ENCODE assay signal across 29 mouse cellular contexts in the genomic region with DNA sequence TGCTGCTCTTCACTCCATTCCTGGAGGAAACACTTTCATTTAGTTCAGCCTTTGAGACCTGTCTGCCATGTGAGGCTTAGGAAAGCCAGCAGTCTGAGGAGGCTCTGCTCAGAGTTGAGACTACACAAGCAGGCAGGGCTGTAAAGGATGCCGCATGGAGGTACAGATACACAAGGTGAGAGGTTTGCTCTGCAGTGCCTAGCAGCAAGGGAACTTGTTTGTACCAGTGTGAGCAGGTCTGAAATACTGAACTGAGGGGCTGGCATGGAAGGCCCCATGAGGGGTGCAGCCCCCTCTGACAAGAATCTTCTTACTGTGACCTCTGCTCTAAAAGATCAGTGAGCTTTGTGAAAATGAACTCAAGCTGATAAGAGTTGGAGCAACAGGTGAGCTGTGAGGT. TPM values are rescaled to one million over a fixed set of nuclear protein-coding genes. Genes with fewer than 3 reads are reported as not detected.
A peak's percentile ranks its signal among the peaks of the same experiment; 100 is the strongest.
DNase-seq lines count a peak whose midpoint lies in the region; ATAC-seq and TF ChIP-seq lines count a peak whose summit lies in the region.
"Had no signal": no experiment of that assay in that cellular context is flagged by ENCODE, and none has a peak within 500 bp of the region (broad histone marks: within the 10 kb centered on the region; RNA-seq: fewer than 3 reads in every experiment).

No protein-coding gene starts in this region.

- in situ Hi-C loops in ES-E14 (cut with MboI; ENCODE audit: low sequenced_read_pairs in 2 of 2, unreplicated experiment in 2 of 2): no loop called here

- H3K4me1 ChIP-seq in liver, adult 2 months (ENCODE audit: control insufficient read depth, insufficient read depth, low read length): peaks cover 34% of the 10 kb centered on the region
- H3K4me1 ChIP-seq in liver, embryonic 12.5 days: peaks cover 27% of the 10 kb centered on the region
- no peaks in the 10 kb centered on the region for H3K4me1 ChIP-seq in ES-Bruce4 (ENCODE audit: control insufficient read depth, insufficient read depth, low read length)
- peaks cover 22 to 49% of the 10 kb centered on the region in 2 experiments for H3K4me1 ChIP-seq in ES-E14 (ENCODE audit: control insufficient read depth in 2 of 2, insufficient read depth in 2 of 2, low read length in 2 of 2, poor library complexity in 1 of 2)

- no peak for TF ChIP-seq EP300 in ES-Bruce4 (IDR thresholded peaks at IDR 0.05; ENCODE audit: insufficient read depth, low read depth, low read length)

- no peak overlapping the region for H3K9ac ChIP-seq in liver, adult 2 months (ENCODE audit: low read depth, low read length)
- no peak overlapping the region for H3K9ac ChIP-seq in liver, embryonic 12.5 days
- H3K9ac ChIP-seq in ES-Bruce4 (ENCODE audit: low read depth, poor library complexity, severe bottlenecking) (0 out of 2 replicates have a peak overlapping the region, but pooled peaks have one; percentile 0), ES-E14 (ENCODE audit: insufficient read depth, low read depth, low read length, poor library complexity, severe bottlenecking) (peak overlapping the region; percentile 6; the same call in 1 of the 2 replicates)
- H3K9ac ChIP-seq: embryonic facial prominence, embryonic 13.5 days; forebrain, embryonic 12.5 days; hindbrain, embryonic 13.5 days had no signal

- no peak for DNase-seq in liver, adult 2 months (ENCODE audit: extremely low read depth, low read depth, low spot score)
- DNase-seq in ES-E14 (ENCODE audit: low read depth, low spot score): no peak
- DNase-seq in yolk sac, embryonic 10.5 days (ENCODE audit: low spot score): peak; percentile 81
- no peak for DNase-seq in urinary bladder, postnatal 4 days (ENCODE audit: low spot score in 2 of 2)
- DNase-seq: adrenal gland, adult 8-10 months; adrenal gland, postnatal 25 days; cerebellum, adult 11-12 months; cerebellum, adult 8-10 months; cerebellum, postnatal 10 days; cerebellum, postnatal 36 days; embryo, embryonic 11 days; gastrocnemius, adult 2 months; gastrocnemius, postnatal 14 days; heart, adult 18-20 months; kidney, adult 18-20 months had no signal

- no peaks in the 10 kb centered on the region for H3K9me3 ChIP-seq in liver, embryonic 12.5 days (replicated peaks)
- H3K9me3 ChIP-seq in ES-Bruce4 (replicated peaks; ENCODE audit: control insufficient read depth, insufficient read depth, low read length, poor library complexity, severe bottlenecking) (no peaks in the 10 kb centered on the region), ES-E14 (ENCODE audit: control insufficient read depth, insufficient read depth, low read depth, low read length) (no peaks in the 10 kb centered on the region)
- H3K9me3 ChIP-seq: embryonic facial prominence, embryonic 10.5 days; embryonic facial prominence, embryonic 13.5 days; forebrain, embryonic 12.5 days; hindbrain, embryonic 10.5 days; hindbrain, embryonic 13.5 days had no signal

- peaks cover 44% of the 10 kb centered on the region for H3K36me3 ChIP-seq in liver, adult 2 months (ENCODE audit: control insufficient read depth, insufficient read depth, low read length)
- peaks cover 62% of the 10 kb centered on the region for H3K36me3 ChIP-seq in liver, embryonic 12.5 days
- H3K36me3 ChIP-seq in ES-Bruce4 (ENCODE audit: control insufficient read depth, insufficient read depth, low read length, poor library complexity, severe bottlenecking): peaks cover 33% of the 10 kb centered on the region
- peaks cover 21% of the 10 kb centered on the region for H3K36me3 ChIP-seq in ES-E14 (ENCODE audit: control insufficient read depth, insufficient read depth, low read length, poor library complexity, severe bottlenecking)

- peaks cover 10% of the 10 kb centered on the region; the same call in 1 of the 2 replicates for H3K79me2 ChIP-seq in liver, adult 2 months (ENCODE audit: control insufficient read depth, insufficient read depth, low read length)

- H3K27me3 ChIP-seq in liver, adult 2 months (ENCODE audit: control insufficient read depth, insufficient read depth, low read length): no peaks in the 10 kb centered on the region
- no peaks in the 10 kb centered on the region for H3K27me3 ChIP-seq in liver, embryonic 12.5 days (replicated peaks)
- no peaks in the 10 kb centered on the region for H3K27me3 ChIP-seq in ES-Bruce4 (ENCODE audit: control insufficient read depth, insufficient read depth, low read length, poor library complexity, severe bottlenecking)
- H3K27me3 ChIP-seq: embryonic facial prominence, embryonic 13.5 days; forebrain, embryonic 12.5 days; hindbrain, embryonic 13.5 days had no signal

- peak overlapping the region; percentile 38 for H3K27ac ChIP-seq in liver, adult 2 months (replicated peaks; ENCODE audit: insufficient read depth, low read depth, low read length)
- no peak overlapping the region for H3K27ac ChIP-seq in liver, embryonic 12.5 days
- H3K27ac ChIP-seq in ES-Bruce4 (ENCODE audit: insufficient read depth, low read length) (peak overlapping the region; percentile 87), ES-E14 (ENCODE audit: insufficient read depth, low read depth, low read length, poor library complexity, severe bottlenecking) (peak overlapping the region; percentile 56)
- H3K27ac ChIP-seq: embryonic facial prominence, embryonic 10.5 days; embryonic facial prominence, embryonic 13.5 days; forebrain, embryonic 12.5 days; gastrocnemius, adult 2 months; hindbrain, embryonic 10.5 days; hindbrain, embryonic 13.5 days had no signal

- TF ChIP-seq POLR2A in liver, adult 2 months (IDR thresholded peaks at IDR 0.05; ENCODE audit: extremely low read depth, insufficient read depth, low read length): no peak
- TF ChIP-seq POLR2A in ES-Bruce4 (IDR thresholded peaks at IDR 0.05; ENCODE audit: insufficient read depth, low read length): no peak

- H3K4me2 ChIP-seq in liver, embryonic 12.5 days: no peak overlapping the region
- H3K4me2 ChIP-seq: embryonic facial prominence, embryonic 13.5 days; forebrain, embryonic 12.5 days; heart, embryonic 11.5 days; hindbrain, embryonic 13.5 days had no signal

- H3K4me3 ChIP-seq in liver, adult 2 months (ENCODE audit: insufficient read depth, low read depth, low read length): no peak overlapping the region
- no peak overlapping the region for H3K4me3 ChIP-seq in liver, embryonic 12.5 days
- H3K4me3 ChIP-seq in ES-Bruce4 (ENCODE audit: low read depth, low read length): no peak overlapping the region; the same call in 1 of the 2 replicates
- H3K4me3 ChIP-seq in ES-E14 (ENCODE audit: insufficient read depth in 1 of 2, low read depth in 1 of 2, low read length in 2 of 2, poor library complexity in 1 of 2, severe bottlenecking in 1 of 2): 0 out of 4 replicates have a peak overlapping the region, but pooled peaks of 1 of the 2 experiments have one; percentile 0
- H3K4me3 ChIP-seq: embryonic facial prominence, embryonic 10.5 days; embryonic facial prominence, embryonic 13.5 days; erythroblast, embryonic 14.5 days; forebrain, embryonic 12.5 days; gastrocnemius, adult 2 months; hindbrain, embryonic 10.5 days; hindbrain, embryonic 13.5 days had no signal

- WGBS in liver, adult 2 months: 75% methylated on average over 1 of the region's 1 CpGs
- 76% methylated on average over 1 of the region's 1 CpGs for WGBS in liver, embryonic 12.5 days (ENCODE audit: insufficient replicate concordance)

- no peak for ATAC-seq in liver, embryonic 12.5 days
- no peak for ATAC-seq in inflammation-experienced regulatory T-cells, adult 6 months
- ATAC-seq: CD4-positive, CD25-positive, alpha-beta regulatory T cell, adult 4 months; forebrain, embryonic 16.5 days; hindbrain, embryonic 16.5 days; intestine, embryonic 16.5 days had no signal

- TF ChIP-seq CTCF in liver, adult 2 months (IDR thresholded peaks at IDR 0.05; ENCODE audit: low read depth, low read length): no peak
- TF ChIP-seq CTCF in ES-Bruce4 (IDR thresholded peaks at IDR 0.05; ENCODE audit: low read depth, low read length): no peak

TF ChIP-seq in ES-E14, 5 proteins besides CTCF, POLR2A, EP300 and RAD21:
- TF ChIP-seq HCFC1 (IDR thresholded peaks at IDR 0.05; ENCODE audit: borderline replicate concordance, insufficient read depth, low read length): no peak
- no peak for TF ChIP-seq MAFK (IDR thresholded peaks at IDR 0.05; ENCODE audit: insufficient read depth, low read depth, low read length)

RNA-seq across cellular contexts. Expression of a gene that starts 4.7 kb away (rescaled TPM):
- 44.4 and 45.4 TPM in 2 replicates for total RNA-seq in liver, adult 2 months (2014; rRNA removed)
- 18.3 and 18.5 TPM in 2 replicates for polyA plus RNA-seq in liver, adult 2 months (2012; rRNA removed)
- polyA plus RNA-seq in liver, embryonic 12.5 days (2016; fragmentation: Nextera tagmentation; extraction: Ambion mirVana): 33.0 and 36.3 TPM in 2 replicates
- polyA plus RNA-seq in ES-Bruce4 (2011; ENCODE audit: insufficient read depth, insufficient read length, low read depth, missing spikeins): 93.0 and 102 TPM in 2 replicates
- 58.4 and 60.5 TPM in 2 replicates for total RNA-seq in ES-E14 (2012; rRNA removed)
- 10 to 100 TPM; 39.3 to 50.5 (median 42.0) TPM for polyA plus RNA-seq in inflammation-experienced regulatory T-cells, adult 6 months (2017; shearing (Covaris generic))

Comparison
In these comparisons a context has a peak if more than half of its experiments do, and no peak if none do; other contexts are left out.
1. H3K9ac ChIP-seq: peak in ES-Bruce4 (single experiment) and ES-E14 (single experiment); none in liver, adult 2 months (single experiment) and liver, embryonic 12.5 days (single experiment).